Comparison of ENCODE assay signal across 26 mouse cellular contexts in genomic region chr17:10161258-10161657, GRCm38 (mm10).
DNase-seq lines count a peak whose midpoint lies in the region; ATAC-seq and TF ChIP-seq lines count a peak whose summit lies in the region.
"Had no signal": no experiment of that assay in that cellular context is flagged by ENCODE, and none has a peak within 500 bp of the region (broad histone marks: within the 10 kb centered on the region; RNA-seq: fewer than 3 reads in every experiment).

No protein-coding gene starts in this region.

- H3K4me1 ChIP-seq in heart, embryonic 12.5 days (replicated peaks) = no peaks in the 10 kb centered on the region; the same call in 1 of the 2 replicates
- H3K4me1 ChIP-seq in lung, postnatal 0 days (ENCODE audit: insufficient read depth, low read depth, low read length) = no peaks in the 10 kb centered on the region
- H3K4me1 ChIP-seq: embryonic facial prominence, embryonic 12.5 days; hindbrain, embryonic 13.5 days; limb, embryonic 12.5 days; megakaryocyte, embryonic 14.5 days; midbrain, embryonic 13.5 days had no signal

- no peak for TF ChIP-seq EP300 in lung, postnatal 0 days (IDR thresholded peaks at IDR 0.05)

- no peaks in the 10 kb centered on the region for H3K36me3 ChIP-seq in heart, embryonic 12.5 days
- H3K36me3 ChIP-seq in lung, postnatal 0 days (ENCODE audit: insufficient read depth, low read length) = no peaks in the 10 kb centered on the region
- H3K36me3 ChIP-seq: embryonic facial prominence, embryonic 12.5 days; hindbrain, embryonic 13.5 days; limb, embryonic 12.5 days; midbrain, embryonic 13.5 days had no signal

- no peak overlapping the region for H3K9ac ChIP-seq in heart, embryonic 12.5 days
- no peak overlapping the region for H3K9ac ChIP-seq in lung, postnatal 0 days (replicated peaks; ENCODE audit: low read depth)
- H3K9ac ChIP-seq: embryonic facial prominence, embryonic 12.5 days; hindbrain, embryonic 13.5 days; limb, embryonic 12.5 days; liver, postnatal 0 days; midbrain, embryonic 13.5 days had no signal

- no peaks in the 10 kb centered on the region for H3K27me3 ChIP-seq in heart, embryonic 12.5 days (replicated peaks)
- H3K27me3 ChIP-seq in lung, postnatal 0 days (replicated peaks; ENCODE audit: insufficient read depth, low read length) = no peaks in the 10 kb centered on the region
- H3K27me3 ChIP-seq: embryonic facial prominence, embryonic 12.5 days; hindbrain, embryonic 13.5 days; limb, embryonic 12.5 days; megakaryocyte, embryonic 14.5 days; midbrain, embryonic 13.5 days had no signal

- no peak for TF ChIP-seq CTCF in lung, postnatal 0 days (IDR thresholded peaks at IDR 0.05)

- 87% methylated on average over 3 of the region's 3 CpGs for WGBS in heart, embryonic 12.5 days
- 73% methylated on average over 3 of the region's 3 CpGs for WGBS in lung, postnatal 0 days

- no peak overlapping the region for H3K4me2 ChIP-seq in heart, embryonic 12.5 days
- no peak overlapping the region for H3K4me2 ChIP-seq in lung, postnatal 0 days (replicated peaks; ENCODE audit: low read depth, low read length)
- H3K4me2 ChIP-seq: embryonic facial prominence, embryonic 12.5 days; heart, embryonic 11.5 days; hindbrain, embryonic 13.5 days; limb, embryonic 12.5 days; liver, embryonic 11.5 days; midbrain, embryonic 13.5 days had no signal

- no peak overlapping the region for H3K4me3 ChIP-seq in heart, embryonic 12.5 days
- no peak overlapping the region for H3K4me3 ChIP-seq in lung, postnatal 0 days (ENCODE audit: low read depth, low read length)
- H3K4me3 ChIP-seq: embryonic facial prominence, embryonic 12.5 days; hindbrain, embryonic 13.5 days; left cerebral cortex, adult 2 months; limb, embryonic 12.5 days; megakaryocyte, embryonic 14.5 days; midbrain, embryonic 13.5 days had no signal

- ATAC-seq in heart, embryonic 12.5 days (ENCODE audit: insufficient number of reproducible peaks, low FRiP score) = no peak
- no peak for ATAC-seq in lung, postnatal 0 days
- ATAC-seq: forebrain, embryonic 14.5 days; intestine, embryonic 16.5 days; liver, postnatal 0 days; midbrain, embryonic 13.5 days had no signal

- H3K9me3 ChIP-seq in heart, embryonic 12.5 days (replicated peaks) = peaks cover 17% of the 10 kb centered on the region; the same call in 1 of the 2 replicates
- H3K9me3 ChIP-seq in lung, postnatal 0 days (ENCODE audit: low read length) = no peaks in the 10 kb centered on the region
- H3K9me3 ChIP-seq: embryonic facial prominence, embryonic 12.5 days; limb, embryonic 12.5 days had no signal

- no peak overlapping the region for H3K27ac ChIP-seq in heart, embryonic 12.5 days (ENCODE audit: poor library complexity, severe bottlenecking)
- no peak overlapping the region for H3K27ac ChIP-seq in lung, postnatal 0 days (ENCODE audit: low read length)
- H3K27ac ChIP-seq: embryonic facial prominence, embryonic 12.5 days; hindbrain, embryonic 13.5 days; left cerebral cortex, adult 2 months; limb, embryonic 12.5 days; midbrain, embryonic 13.5 days had no signal

- DNase-seq in heart, adult 9 months (ENCODE audit: low spot score in 2 of 2) = peak; percentile 10 to 20
- peak; percentile 46 for DNase-seq in lung, postnatal 36 days
- DNase-seq in lung, postnatal 0 days (ENCODE audit: low spot score) = no peak
- peak; percentile 49 for DNase-seq in adipocyte (ENCODE audit: low spot score)
- peak; percentile 31 for DNase-seq in brain, adult 2 months (ENCODE audit: low read depth, low spot score)
- DNase-seq: adrenal gland, adult 2 months; B cell, adult 2 months; cerebellum, adult 11 months; cerebellum, adult 9-10 months; embryo, embryonic 11 days; heart, postnatal 4 days; kidney, adult 8-10 months; kidney, postnatal 10 days; liver, postnatal 0 days; thymus, postnatal 4 days had no signal
